ENCODE assay signal across 15 mouse cellular contexts in genomic region chr2:4668626-4669025, GRCm38 (mm10). TPM values are rescaled to one million over a fixed set of nuclear protein-coding genes. Genes with fewer than 3 reads are reported as not detected.
DNase-seq lines count a peak whose midpoint lies in the region.
"Had no signal": no experiment of that assay in that cellular context is flagged by ENCODE, and none has a peak within 500 bp of the region (broad histone marks: within the 10 kb centered on the region; RNA-seq: fewer than 3 reads in every experiment).

No protein-coding gene starts in this region.

- DNase-seq in adrenal gland, adult 2 months, result peak; percentile 72
- no peak for DNase-seq in adrenal gland, adult 18-20 months (ENCODE audit: low spot score in 2 of 2)
- peak; percentile 30 for DNase-seq in heart, adult 11 months
- DNase-seq in heart, postnatal 36 days, result no peak
- DNase-seq in adrenal gland, postnatal 14 days, result peak; percentile 15
- no peak for DNase-seq in kidney, adult 18-20 months
- DNase-seq in frontal cortex, postnatal 25 days (ENCODE audit: low spot score in 2 of 2), result no peak
- DNase-seq: cerebellum, adult 11-12 months; cerebellum, adult 2 months; cerebellum, adult 9-10 months; cerebellum, postnatal 10 days; cerebellum, postnatal 25 days; forebrain, postnatal 0 days had no signal

- intact Hi-C loops in heart, postnatal 36 days (cut with DNase I), result no loop called here

RNA-seq across cellular contexts. Expression of gene Prpf18, which starts 16.7 kb away (rescaled TPM):
- 10 to 100 TPM; 36.9 to 41.5 TPM for total RNA-seq in adrenal gland, adult 2 months (2021)
- polyA plus RNA-seq in adrenal gland, adult 2 months (2012; rRNA removed), result 3.9 and 4.6 TPM in 2 replicates
- 10 to 100 TPM; 30.9 to 41.5 TPM for total RNA-seq in adrenal gland, adult 18-20 months (2021)
- 10 to 100 TPM; 35.1 to 37.8 TPM for total RNA-seq in heart, postnatal 36 days (2021)
- total RNA-seq in adrenal gland, postnatal 14 days (2021), result 42.3 and 45.2 TPM in 2 replicates

RNA-seq across cellular contexts. Expression of gene Bend7, which starts 49.0 kb away (rescaled TPM):
- 10 to 100 TPM; 16.2 to 18.7 TPM for total RNA-seq in adrenal gland, adult 2 months (2021)
- polyA plus RNA-seq in adrenal gland, adult 2 months (2012; rRNA removed), result 9.9 and 12.9 TPM in 2 replicates
- 10 to 100 TPM; 14.3 to 18.6 TPM for total RNA-seq in adrenal gland, adult 18-20 months (2021)
- total RNA-seq in heart, postnatal 36 days (2021), result 1 to 10 TPM; 6.0 to 6.8 TPM
- total RNA-seq in adrenal gland, postnatal 14 days (2021), result 16.1 and 18.9 TPM in 2 replicates
- total RNA-seq: MEL had no signal
- polyA plus RNA-seq: C2C12 had no signal

Comparison
In these comparisons a context has a peak if more than half of its experiments do, and no peak if none do; other contexts are left out.
1. DNase-seq: peak in adrenal gland, adult 2 months (single experiment), heart, adult 11 months (single experiment) and adrenal gland, postnatal 14 days (single experiment); none in adrenal gland, adult 18-20 months (0 of 2), heart, postnatal 36 days (0 of 2), kidney, adult 18-20 months (single experiment) and frontal cortex, postnatal 25 days (0 of 2).